Mouse (Mus musculus) T-helper 1 cell (primary cell): ENCODE data around the gene Glis3.

ENCODE experiments used
- in situ Hi-C: fragments of 300-600 bp; cut with MboI, MseI; formaldehyde crosslinking; loops from one replicate; pipeline ENCODE4 v1.15.1; 2025; ENCODE audit warnings: high pct_unique_total_duplicates

The Glis3 gene

DNA sequence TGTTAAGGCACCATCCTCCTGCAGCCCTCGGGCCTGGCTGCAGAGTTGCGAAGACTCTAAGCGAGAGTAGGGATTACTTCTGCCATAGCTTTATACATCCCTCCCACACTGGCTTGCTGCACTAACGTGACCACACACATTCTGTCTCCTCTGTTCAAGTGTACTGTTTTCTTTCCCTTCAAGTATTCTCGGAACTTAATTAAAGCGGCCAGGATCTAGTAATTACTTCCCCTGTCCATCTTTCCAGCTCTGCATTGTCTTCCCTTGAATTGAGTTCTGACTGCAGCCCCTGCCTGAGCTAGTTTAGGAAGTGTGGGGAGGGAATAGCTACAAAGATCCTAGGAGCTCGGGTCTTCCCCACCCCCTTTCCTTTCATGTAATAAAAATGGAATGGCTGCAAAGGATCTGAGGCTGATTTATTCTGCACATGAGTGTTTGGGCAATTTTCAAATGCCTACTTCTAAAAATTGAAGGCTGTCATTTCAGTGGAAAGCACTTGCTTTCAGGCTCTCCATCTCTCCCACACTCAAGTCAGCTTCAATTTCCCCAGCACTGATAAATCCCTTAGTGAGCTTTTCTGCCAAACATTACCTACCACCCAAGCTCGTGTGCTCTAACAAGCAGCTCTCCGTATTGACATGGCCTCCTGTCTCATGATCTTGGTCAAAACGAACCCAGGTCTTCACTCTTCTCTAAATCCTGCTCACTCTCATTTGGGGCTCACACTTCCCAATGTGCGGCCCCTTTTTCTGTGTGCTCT, 346.7 kb downstream of the Glis3 start:
- in situ Hi-C loops, result no loop called here

DNA sequence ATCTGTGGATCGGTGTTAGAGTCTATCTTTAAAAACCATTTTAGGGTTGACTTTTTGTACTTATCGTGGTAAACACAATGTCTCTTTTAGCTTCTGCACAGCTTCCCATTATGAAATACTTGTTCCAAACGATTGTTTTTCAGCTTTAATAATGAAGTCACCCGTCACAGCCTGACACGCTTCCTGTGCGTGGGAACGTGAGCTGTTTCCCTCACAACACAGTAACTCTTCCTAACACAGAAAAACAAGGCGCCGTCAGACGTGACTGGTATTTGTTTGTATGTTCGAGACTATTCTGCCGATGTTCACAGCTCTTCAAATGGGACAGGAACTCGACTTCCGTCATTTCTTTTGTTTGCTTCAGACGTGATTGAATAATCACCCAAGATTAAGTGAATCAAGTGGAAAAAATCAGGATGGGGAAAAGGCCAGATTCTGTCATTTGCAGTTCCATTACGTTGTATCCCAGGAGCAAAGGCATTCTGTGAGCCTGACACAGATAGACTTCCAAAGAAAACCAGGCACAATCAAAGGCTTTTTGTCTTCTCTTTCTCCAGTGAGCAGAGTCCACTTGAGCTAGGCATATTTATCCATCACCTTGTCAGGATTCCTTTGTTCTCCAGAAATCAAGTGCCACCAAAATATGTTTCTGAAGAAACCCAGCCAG, 351.3 kb downstream of the Glis3 start:
- in situ Hi-C loops, result no loop called here

DNA sequence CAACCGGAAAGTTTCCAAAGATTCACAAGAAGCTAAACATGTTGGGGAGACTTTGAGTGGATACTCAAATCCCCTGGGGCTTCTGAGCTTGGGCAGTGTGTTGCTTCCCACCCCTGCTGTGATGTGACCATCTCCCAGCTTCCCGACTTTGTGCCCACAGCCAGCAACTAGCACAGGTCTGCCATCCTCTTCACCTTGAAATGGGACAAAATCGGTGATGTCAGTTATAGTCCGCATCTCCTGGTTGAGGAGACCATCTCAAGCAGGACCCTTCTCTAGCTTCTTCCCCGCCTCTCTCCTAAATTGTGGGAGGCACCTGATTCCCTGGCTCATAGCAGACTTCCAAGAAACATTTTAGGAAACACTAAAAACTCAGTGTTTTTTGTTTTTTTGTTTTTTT, 352.3 kb downstream of the Glis3 start:
- in situ Hi-C loops, result no loop called here

DNA sequence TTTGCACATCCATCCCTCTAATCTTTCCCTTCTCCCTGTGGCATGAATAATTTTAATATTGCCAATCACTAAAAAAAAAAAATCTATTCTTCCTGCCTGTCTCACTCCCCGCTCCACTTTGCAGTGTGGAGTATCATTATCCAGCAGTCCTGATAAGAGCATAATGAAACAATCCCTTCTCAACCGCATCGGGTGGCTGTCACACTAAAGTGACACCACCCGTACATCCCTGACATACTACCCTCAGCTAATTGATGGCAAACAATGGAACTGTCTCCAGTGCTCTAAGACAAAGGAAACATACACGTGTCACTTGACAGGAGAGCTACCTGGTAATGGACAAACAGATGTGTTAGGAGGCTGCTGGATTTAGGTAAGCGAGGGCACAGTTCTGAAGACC, 373.8 kb downstream of the Glis3 start:
- in situ Hi-C loops, result no loop called here

DNA sequence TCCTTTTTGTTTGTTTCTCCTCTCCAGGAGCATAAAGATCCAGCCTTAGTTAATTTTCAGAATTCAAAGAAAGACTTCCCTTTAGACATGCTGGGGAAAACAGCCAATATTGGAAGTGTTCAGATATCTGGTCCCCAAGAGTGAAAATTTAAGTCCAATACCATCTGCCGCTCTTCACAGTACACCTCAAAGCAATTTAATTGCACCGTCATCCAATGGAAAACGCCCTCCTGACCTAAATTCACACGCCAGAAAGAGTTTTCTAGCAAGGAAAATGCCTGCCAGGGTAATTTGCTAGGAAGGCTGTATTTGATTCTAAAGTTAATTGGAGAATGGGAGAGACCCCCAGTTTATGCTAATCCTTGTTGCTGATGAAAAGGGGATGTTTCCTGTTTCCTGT, 374.4 kb downstream of the Glis3 start:
- in situ Hi-C loops, result no loop called here

DNA sequence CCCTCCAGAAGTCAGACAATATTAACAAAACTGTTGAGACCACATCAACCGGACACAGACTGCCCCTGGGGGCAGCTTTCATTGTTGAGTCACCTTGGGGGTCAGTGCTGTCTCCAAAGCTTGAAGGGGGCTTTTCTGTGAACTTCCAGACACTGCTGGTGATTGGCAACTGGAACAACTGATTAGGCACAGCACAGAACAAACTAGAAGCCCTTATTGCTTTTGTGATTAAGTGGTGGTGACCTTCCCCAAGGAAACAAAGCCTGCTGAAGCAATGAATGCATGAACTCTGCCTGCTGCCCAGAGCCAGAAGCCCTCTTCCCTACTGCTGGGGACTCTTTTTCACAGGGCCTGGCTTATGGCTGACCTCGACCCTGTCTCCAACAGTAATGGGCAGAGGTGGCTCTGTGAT, 377.0 kb downstream of the Glis3 start:
- in situ Hi-C loops, result no loop called here

DNA sequence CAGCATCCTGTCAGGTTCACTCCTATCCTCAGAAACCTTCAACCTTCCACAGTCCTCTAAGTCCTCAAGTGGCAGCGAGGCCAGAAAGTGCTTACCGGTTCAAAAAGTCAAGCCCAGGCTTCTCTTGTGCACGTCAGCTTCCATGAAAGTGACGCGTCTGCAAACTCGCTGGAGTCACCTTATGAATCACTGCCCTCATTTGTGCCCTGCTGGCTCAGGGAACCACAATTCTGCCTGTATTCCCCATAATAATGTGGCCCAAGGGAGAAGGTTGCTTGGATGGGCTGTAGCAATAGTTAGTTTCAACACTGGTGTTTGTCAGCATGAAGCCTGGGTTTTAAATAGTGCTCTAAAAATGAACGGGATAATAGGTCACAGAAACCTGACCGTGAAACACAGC, 379.7 kb downstream of the Glis3 start:
- in situ Hi-C loops, result no loop called here

DNA sequence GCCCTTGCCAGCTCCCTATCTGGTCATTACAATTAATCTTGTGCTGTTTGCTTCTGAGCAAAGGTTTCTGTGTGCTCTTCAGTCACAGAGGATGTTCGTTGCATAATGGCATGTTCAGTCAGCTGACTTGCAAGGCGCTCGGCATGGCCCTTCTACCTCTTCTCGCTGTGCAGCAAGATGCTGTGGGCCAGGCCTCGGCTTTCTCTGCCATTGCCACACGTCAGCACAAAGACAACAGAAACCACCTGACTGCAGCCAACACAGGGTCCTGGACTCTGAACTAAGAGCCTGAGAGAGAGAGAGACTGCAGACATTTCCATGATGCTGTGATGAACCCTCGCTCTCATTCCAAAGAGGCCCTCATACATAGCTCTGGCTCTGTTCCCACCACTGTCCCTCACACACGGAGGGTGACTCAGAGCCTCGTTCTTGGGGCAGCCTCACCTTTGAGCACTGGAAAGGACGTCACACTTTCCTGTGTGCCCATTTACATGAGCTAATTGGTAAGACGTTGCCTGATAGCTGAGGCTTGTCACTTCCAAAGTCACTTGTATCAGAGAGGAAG, 380.6 kb downstream of the Glis3 start:
- in situ Hi-C loops, result no loop called here

DNA sequence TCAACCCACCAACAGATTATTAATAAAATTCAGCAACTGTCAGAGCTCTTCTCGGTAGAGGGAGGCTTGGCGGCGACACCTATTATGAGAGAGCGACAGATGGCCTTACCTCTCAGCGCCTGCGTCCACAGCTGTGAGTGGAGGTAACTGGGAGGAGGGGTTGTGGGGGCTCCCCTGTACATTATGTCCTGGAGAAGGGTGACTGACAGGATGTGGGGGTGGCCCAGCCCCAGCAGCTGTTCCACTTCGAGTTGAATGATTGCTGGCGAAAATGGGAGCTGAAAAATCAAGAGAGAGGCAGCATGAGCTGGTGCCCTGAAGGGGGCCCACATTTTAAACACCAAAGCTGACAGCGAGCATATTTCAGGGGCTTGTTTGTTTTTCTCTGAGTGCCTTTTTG, 381.2 kb downstream of the Glis3 start:
- in situ Hi-C loops, result no loop called here

DNA sequence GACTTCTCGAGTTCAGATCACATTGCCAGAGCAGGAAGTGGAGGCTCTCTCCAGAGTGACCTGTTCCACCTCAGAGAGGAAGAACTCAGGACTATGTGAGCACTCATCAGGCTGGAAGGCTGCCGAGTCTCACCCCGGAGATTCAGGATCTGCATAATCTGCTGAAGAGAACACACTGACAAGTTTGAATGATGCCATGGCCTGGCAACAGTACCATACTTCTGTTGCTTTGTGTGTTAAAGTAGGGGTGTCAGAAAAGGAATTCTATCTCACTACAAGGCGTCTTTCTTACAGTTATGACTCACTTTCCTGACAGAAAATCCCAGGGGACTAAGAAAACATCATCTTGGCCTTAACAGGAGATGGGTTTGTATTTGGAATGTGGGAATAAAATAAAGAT, 388.3 kb downstream of the Glis3 start:
- in situ Hi-C loops, result no loop called here

DNA sequence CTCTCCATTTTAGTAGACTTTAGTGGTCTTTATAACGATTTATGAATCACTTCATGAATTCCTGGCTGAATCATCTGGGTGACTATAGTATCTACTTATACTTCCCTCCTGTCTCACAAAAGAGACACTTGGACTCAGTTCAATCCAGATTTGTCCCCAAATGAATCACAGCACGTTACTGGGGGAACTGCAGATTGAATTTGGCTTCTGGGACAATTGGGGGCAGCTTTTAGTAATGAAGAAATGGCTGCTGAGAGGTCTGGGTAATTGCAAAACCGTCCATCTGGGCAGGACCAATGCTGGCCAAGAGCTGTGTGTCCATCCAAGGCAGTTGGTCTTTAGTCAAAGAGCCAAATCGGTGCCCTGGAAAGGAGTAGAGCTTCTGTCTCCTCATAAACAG, 390.4 kb downstream of the Glis3 start:
- in situ Hi-C loops, result no loop called here

DNA sequence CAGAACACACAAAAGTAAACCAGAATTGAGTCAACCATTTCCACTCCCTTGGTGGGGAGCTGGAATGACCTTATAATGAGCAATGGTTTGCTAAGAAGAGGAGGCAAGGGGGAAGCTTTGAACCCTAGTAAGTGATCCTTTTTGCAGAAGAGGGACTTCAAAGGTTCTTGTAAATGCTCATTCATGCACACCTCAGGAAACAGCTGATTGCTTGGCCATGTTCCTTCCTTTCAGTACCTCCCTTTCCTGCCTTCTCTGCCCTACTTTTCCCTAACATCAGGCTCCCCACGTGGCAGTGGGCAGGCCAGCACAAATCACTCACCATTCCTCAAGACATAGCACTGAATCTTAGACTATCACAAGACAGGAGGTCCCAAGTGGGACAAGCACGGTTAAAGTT, 392.4 kb downstream of the Glis3 start:
- in situ Hi-C loops, result no loop called here

DNA sequence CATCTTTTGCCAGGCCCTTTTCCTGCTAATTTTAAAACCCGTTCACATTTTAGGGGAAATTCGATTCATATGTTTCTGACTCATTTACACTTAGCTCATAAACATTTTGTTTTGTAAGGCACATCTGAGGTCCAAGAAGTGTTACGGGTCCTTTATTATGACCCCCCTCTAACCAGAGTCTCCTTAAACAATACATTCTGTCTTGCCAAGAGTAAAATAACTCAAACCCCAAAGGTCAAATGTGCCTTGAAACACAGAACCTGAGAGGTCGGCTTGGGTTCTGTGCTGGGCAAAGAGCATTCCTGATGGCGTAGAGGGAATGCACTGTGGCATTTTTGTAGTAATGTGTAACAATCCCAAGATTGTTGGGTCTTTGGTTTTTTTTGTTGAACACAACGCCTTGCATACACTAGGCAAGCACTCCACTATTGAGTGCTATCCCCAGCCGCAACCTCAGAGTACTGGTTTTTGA, 395.7 kb downstream of the Glis3 start:
- in situ Hi-C loops, result no loop called here

DNA sequence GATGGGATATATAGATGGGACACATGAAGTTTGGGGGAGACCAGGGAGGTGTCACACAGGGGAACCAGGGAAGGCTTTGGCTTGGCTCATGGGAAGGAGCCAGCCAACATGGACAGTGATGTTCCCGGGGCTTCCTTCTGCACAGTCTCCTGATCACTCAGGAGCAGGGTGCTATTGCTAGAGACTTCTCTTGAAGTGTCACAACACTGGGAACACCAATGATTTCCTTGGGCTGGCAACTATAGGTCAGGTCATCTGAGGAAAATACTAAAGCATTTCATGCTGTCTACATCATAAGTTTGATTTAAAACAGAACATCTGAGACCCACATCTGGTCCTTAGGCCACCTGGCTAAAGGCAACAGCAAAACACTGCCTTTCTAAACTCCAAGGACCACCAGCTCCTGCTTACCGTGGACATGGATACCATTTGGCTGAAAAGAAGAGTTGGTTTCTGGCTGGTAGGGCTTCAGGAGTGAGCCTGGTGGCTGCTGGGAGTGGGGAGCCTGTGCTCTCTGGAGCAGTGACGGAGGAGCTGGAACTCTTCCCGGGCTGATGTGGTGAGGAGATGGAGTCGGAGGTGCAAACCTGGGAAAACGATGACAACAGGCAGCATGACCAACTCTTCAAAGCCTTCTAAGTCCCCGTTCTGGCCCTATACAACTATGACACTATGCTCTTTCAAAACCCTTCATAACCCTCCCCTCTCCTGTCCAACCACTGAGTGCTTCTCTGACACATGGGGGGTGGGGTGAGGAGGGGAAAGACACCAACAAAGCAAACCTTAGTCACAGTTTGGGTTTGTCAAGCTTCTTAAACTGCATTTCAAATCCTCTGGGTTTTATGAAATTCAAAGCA, 396.4 kb downstream of the Glis3 start:
- in situ Hi-C loops, result no loop called here

DNA sequence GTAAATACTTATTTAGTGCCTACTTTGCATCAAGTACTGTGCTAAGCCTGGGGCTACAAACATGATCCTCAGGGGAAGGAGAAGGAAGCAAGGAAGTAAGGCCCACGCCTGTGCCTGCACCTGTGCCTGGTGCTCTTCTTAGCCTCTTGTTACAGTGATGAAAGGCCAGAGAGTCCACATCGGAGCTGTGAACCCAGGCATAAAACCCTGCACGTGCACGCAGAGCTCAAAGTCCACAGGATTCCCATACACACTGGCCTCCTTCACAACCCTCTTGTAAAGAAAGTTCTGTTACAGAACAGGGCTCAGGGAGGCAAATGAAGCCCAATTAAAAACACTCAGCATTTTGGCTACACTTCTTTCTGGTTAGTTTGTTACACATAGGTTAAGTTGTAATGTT, 398.5 kb downstream of the Glis3 start:
- in situ Hi-C loops, result no loop called here

DNA sequence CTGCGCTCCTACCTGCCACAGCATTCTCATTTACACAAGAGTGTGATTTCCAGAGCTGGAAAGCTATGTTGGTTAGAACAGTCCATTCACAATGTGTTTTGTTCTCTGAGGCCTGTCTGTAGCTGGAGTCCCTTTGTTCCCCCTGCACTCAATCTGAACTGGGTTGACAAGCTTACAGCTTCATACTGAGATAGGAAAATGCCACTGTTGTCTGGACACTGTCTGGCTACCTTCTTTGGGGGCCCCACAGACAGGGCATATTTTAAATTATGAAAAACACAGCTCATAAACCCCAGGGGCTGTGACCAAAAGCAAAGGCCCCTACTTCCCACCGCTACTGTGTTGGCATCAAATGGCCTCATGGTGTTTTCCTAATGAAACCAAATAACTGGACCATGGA, 402.8 kb downstream of the Glis3 start:
- in situ Hi-C loops, result no loop called here

DNA sequence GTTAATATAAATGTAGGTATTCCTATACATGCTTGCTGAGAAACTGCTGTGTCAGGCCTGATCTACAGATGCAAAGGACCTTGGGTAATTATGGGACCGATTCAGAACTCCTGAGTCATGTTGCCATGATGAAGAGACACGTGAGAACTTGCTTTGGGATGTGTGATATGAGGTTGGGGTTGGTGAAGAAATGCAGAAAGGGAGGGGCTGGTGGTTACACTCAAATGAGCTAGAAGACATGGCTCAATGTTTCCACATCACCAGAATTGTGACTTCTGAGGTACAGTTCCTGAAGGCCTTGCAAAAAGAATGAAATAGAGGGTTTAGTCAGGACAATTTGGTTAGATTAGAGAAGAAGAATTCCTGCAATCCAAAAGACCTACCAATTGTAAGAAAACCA, 405.4 kb downstream of the Glis3 start:
- in situ Hi-C loops, result no loop called here

DNA sequence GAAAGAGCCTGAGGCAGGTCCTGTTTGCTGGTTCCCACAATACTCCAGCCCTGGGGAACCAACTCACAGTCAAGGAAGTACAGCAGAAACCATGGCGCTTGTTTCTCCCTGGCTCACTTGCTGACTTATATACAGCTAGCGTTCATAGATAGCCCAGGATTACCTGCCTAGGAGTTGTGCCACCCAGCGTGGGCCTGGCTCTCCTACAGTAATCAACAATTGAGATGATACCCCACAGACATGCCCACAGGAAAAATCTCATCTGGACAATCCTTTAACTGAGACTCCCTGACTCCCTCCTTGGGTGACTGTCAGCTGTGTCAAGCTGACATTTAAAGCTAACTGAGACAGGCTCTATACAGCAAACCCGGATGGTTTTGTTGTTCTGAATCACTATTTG, 405.9 kb downstream of the Glis3 start:
- in situ Hi-C loops, result no loop called here

DNA sequence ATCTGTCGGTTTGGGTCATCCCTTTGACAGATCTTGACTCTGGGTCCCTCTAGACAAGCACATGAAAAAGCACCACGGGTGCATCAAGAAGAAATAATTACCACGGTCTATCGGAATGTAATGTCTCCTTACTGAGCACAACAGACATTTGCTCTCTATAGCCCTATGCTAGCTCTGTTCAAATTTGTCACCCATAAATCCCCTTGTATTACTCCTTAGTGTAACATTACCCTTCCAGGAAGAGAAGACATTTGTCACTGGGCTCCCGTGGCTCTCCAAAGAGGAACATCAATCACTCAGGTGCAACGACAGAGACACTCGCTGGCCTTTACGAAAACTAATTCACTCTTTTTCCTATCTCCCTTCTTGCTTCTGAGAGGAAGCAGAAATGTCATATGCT, 413.0 kb downstream of the Glis3 start:
- in situ Hi-C loops, result no loop called here

DNA sequence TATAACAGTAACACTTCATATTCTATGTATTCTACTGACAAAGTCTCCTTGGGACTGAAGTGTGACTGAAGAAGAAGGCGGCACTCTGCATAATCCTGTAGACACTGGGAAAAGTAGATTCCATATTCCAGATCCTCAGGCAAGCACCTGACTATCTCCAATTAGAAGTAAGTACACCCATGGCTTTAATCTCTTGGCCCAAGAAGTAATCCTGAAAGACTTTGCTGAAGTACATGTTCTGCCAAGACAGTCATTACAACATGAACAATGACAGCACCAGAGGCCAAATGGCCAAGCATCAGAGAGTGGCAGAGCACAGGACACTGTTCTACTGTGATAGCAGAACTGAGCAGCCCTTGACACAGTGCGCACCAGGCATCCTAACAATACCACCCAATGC, 414.1 kb downstream of the Glis3 start:
- in situ Hi-C loops, result no loop called here

DNA sequence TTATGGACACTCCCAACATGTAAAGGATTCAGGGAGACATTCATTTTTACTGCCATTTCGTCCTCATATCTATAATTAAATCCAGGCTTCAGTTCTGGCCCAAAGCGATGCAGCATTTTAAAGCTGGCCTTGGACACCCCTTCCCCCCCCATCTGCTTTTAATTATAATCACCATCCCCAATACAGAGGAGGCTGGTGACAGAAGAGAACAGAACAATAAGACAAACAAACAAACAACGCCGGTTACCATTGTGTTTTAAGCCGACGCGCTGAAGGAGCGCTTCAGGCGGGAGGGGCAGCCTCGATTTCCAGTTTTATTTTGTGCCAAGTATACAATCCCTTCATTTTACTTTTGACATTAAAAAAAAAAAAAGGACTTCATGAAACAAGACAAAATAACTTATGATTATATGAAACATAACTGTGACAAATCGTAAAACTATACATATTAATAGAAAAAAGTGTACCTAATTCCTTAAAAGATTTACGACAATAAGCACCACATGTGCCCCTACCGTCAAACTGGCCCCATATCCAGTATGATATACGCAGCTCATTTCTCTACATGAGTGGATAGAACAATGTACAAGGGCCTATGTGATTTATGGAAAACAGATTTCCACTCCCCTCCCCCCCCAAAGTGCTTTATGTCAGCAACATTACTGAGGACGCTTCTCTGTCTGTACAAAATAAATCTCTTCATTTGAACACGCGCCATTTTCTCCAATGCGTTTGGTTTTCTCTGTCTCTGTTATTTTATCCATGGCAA, 420.8 kb downstream of the Glis3 start:
- in situ Hi-C loops, result no loop called here
